Mouse (Mus musculus) CD4-positive, CD25-positive, alpha-beta regulatory T cell (primary cell): ENCODE measurements around the gene Rin3. TPM values are rescaled to one million over a fixed set of nuclear protein-coding genes. Genes with fewer than 3 reads are reported as not detected.

Source experiments
- polyA plus RNA-seq: library from polyadenylated mRNA; unstranded; fragments of 100-300 nt; shearing (Covaris generic); gene quantifications from one replicate; pipeline ENCODE4 v1.2.1, GENCODE M21; 2017

Rin3 gene
- 77.0 TPM for polyA plus RNA-seq

GRCm38 (mm10) chr12:102282763-102283482 is at the start of gene Rin3:
TSS of gene Rin3 (plus strand) at chr12:102283048.

GRCm38 (mm10) chr12:102439632-102440023 is 156.8 kb downstream of the Rin3 start, which contains the start of gene Lgmn:
TSS of gene Lgmn (minus strand) at chr12:102439813.

Other genes with a start within 250 kb of the Rin3 start
- gene Slc24a4, start 154.3 kb upstream of the Rin3 start, polyA plus RNA-seq = not detected
- 17.7 TPM for gene Lgmn, start 156.8 kb downstream of the Rin3 start, polyA plus RNA-seq
- gene Golga5, start 186.1 kb downstream of the Rin3 start, polyA plus RNA-seq = 58.3 TPM